Mouse (Mus musculus) erythroblast, embryonic 14.5 days (primary cell): ENCODE measurements around the gene Slc15a2.

Source experiments
- GATA1 ChIP-seq: IDR thresholded peaks from 2 replicates; pipeline ENCODE4 v1.6.1; 2012; ENCODE audit warnings: low read length, inconsistent platforms, mixed read lengths
- TAL1 ChIP-seq: IDR thresholded peaks from 3 replicates; pipeline ENCODE4 v1.6.1; 2012; ENCODE audit warnings: low read length, inconsistent platforms, mixed read lengths

- TF ChIP-seq GATA1 (no peak), TAL1 (no peak)
Observed at GRCm38 (mm10) chr16:36770191-36770771, 14.5 kb downstream of the Slc15a2 start.
